In genomic region chr3:60500571-60501527, GRCm38 (mm10) we compare ENCODE assay signal across 8 mouse cellular contexts. TPM values are rescaled to one million over a fixed set of nuclear protein-coding genes. Genes with fewer than 3 reads are reported as not detected.
DNase-seq lines count a peak whose midpoint lies in the region; ATAC-seq and TF ChIP-seq lines count a peak whose summit lies in the region.

No protein-coding gene starts in this region.

- DNase-seq in G1E (ENCODE audit: low spot score), result peak; percentile 57
- peak; percentile 82 to 89 for DNase-seq in cerebellum, adult 18-20 months
- peak; percentile 83 for DNase-seq in heart, postnatal 25 days (ENCODE audit: low spot score)
- DNase-seq in layer of hippocampus, adult 2 months (ENCODE audit: low spot score in 2 of 2), result peak; percentile 77 to 79
- DNase-seq in lung, embryonic 14.5 days, result peak; percentile 83
- peak; percentile 70 for DNase-seq in testis, postnatal 14 days (ENCODE audit: low spot score)

- under 1% methylated on average over 88 of the region's 96 CpGs for WGBS in forebrain, embryonic 16.5 days
- WGBS in lung, embryonic 14.5 days, result under 1% methylated on average over 69 of the region's 96 CpGs

- H3K4me3 ChIP-seq in G1E (ENCODE audit: low read depth, low read length), result peak overlapping the region; percentile 94
- H3K4me3 ChIP-seq in forebrain, embryonic 16.5 days (replicated peaks; ENCODE audit: low read length), result peak overlapping the region; percentile 90
- peak overlapping the region; percentile 89 for H3K4me3 ChIP-seq in layer of hippocampus, adult 2 months
- H3K4me3 ChIP-seq in lung, embryonic 14.5 days (ENCODE audit: low read depth, low read length), result peak overlapping the region; percentile 95

- H3K4me1 ChIP-seq in G1E (ENCODE audit: insufficient read depth, low read depth, low read length), result peaks cover 51% of the 10 kb centered on the region
- H3K4me1 ChIP-seq in forebrain, embryonic 16.5 days (replicated peaks; ENCODE audit: control insufficient read depth, insufficient read depth, low read length), result peaks cover 29% of the 10 kb centered on the region
- peaks cover 22% of the 10 kb centered on the region; the same call in 1 of the 2 replicates for H3K4me1 ChIP-seq in lung, embryonic 14.5 days (ENCODE audit: insufficient read depth)

- 0 out of 2 replicates have a peak, but pooled peaks have one; percentile 19 for ATAC-seq in G1E (ENCODE audit: extremely low read depth, insufficient number of reproducible peaks, low FRiP score, poor library complexity, severe bottlenecking)
- ATAC-seq in forebrain, embryonic 16.5 days, result peak; percentile 93
- peak; percentile 79 for ATAC-seq in lung, embryonic 14.5 days (ENCODE audit: insufficient read depth)
- ATAC-seq in neutrophil, adult 5-6 weeks (ENCODE audit: extremely low read depth, insufficient number of reproducible peaks, low FRiP score, poor library complexity, severe bottlenecking), result peak; percentile 42

- no peak for TF ChIP-seq CTCF in G1E (IDR thresholded peaks at IDR 0.05; ENCODE audit: low read depth, low read length)
- no peak for TF ChIP-seq CTCF in layer of hippocampus, adult 2 months (conservative IDR thresholded peaks at IDR 0.05)
- no peak for TF ChIP-seq CTCF in lung, embryonic 14.5 days (IDR thresholded peaks at IDR 0.05; ENCODE audit: low read depth)

- no peaks in the 10 kb centered on the region for H3K27me3 ChIP-seq in G1E (ENCODE audit: insufficient read depth, low read length)
- H3K27me3 ChIP-seq in forebrain, embryonic 16.5 days (replicated peaks; ENCODE audit: control insufficient read depth, insufficient read depth, low read length), result no peaks in the 10 kb centered on the region
- H3K27me3 ChIP-seq in lung, embryonic 14.5 days (ENCODE audit: insufficient read depth, low read length), result no peaks in the 10 kb centered on the region

- H3K27ac ChIP-seq in forebrain, embryonic 16.5 days (ENCODE audit: low read length), result peak overlapping the region; percentile 80
- H3K27ac ChIP-seq in layer of hippocampus, adult 2 months, result peak overlapping the region; percentile 97
- peak overlapping the region; percentile 99 for H3K27ac ChIP-seq in lung, embryonic 14.5 days (ENCODE audit: low read depth)

- H3K36me3 ChIP-seq in G1E (replicated peaks), result peaks cover 30% of the 10 kb centered on the region
- no peaks in the 10 kb centered on the region for H3K36me3 ChIP-seq in forebrain, embryonic 16.5 days (ENCODE audit: control insufficient read depth, insufficient read depth)
- no peaks in the 10 kb centered on the region for H3K36me3 ChIP-seq in lung, embryonic 14.5 days (ENCODE audit: insufficient read depth)

- H3K4me2 ChIP-seq in forebrain, embryonic 16.5 days (ENCODE audit: low read length), result peak overlapping the region; percentile 83
- H3K4me2 ChIP-seq in lung, embryonic 14.5 days, result peak overlapping the region; percentile 65

- H3K9ac ChIP-seq in forebrain, embryonic 16.5 days (replicated peaks; ENCODE audit: low read depth, low read length), result peak overlapping the region; percentile 93
- peak overlapping the region; percentile 97 for H3K9ac ChIP-seq in lung, embryonic 14.5 days

- intact Hi-C loops in heart, postnatal 25 days (cut with DNase I), result loop anchor here (5.0 kb wide), 3 partner anchors 86 to 101 kb away; no protein-coding TSS in a partner anchor

- no peaks in the 10 kb centered on the region for H3K9me3 ChIP-seq in G1E (replicated peaks)
- H3K9me3 ChIP-seq in forebrain, embryonic 16.5 days (ENCODE audit: control insufficient read depth, low read length), result no peaks in the 10 kb centered on the region
- H3K9me3 ChIP-seq in lung, embryonic 14.5 days (ENCODE audit: low read depth, low read length), result no peaks in the 10 kb centered on the region

RNA-seq across cellular contexts. Expression of gene Mbnl1, which starts 28.2 kb away (rescaled TPM):
- 879 and 928 TPM in 2 replicates for total RNA-seq in G1E (2014; fragmentation: Nextera tagmentation)
- 680 and 689 TPM in 2 replicates for total RNA-seq in G1E (2017)
- 115 and 131 TPM in 2 replicates for polyA plus RNA-seq in G1E (2012)
- polyA plus RNA-seq in forebrain, embryonic 16.5 days (2015; fragmentation: Nextera tagmentation; extraction: Ambion mirVana), result 47.0 and 52.0 TPM in 2 replicates
- total RNA-seq in heart, postnatal 25 days (2021), result 100 to 1,000 TPM; 191 to 197 TPM
- 100 to 1,000 TPM; 121 to 127 TPM for total RNA-seq in layer of hippocampus, adult 2 months (2021)
- 199 and 201 TPM in 2 replicates for polyA plus RNA-seq in lung, embryonic 14.5 days (2014; fragmentation: Nextera tagmentation; extraction: Ambion mirVana)
- 586 and 615 TPM in 2 replicates for total RNA-seq in neutrophil, adult 5-6 weeks (2017)

Comparison
In these comparisons a context has a peak if more than half of its experiments do, and no peak if none do; other contexts are left out.
1. Peak in every context shown above with its lines: DNase-seq, ATAC-seq, H3K4me3 ChIP-seq and H3K27ac ChIP-seq.
2. ATAC-seq: peak in every context shown above with its lines; median percentile 93 in forebrain, embryonic 16.5 days; 79 in lung, embryonic 14.5 days; 42 in neutrophil, adult 5-6 weeks; 19 in G1E.